ENCODE assay signal across 10 mouse cellular contexts in genomic region chr11:102220451-102220850, GRCm38 (mm10). TPM values are rescaled to one million over a fixed set of nuclear protein-coding genes. Genes with fewer than 3 reads are reported as not detected.
A peak's percentile ranks its signal among the peaks of the same experiment; 100 is the strongest.
DNase-seq lines count a peak whose midpoint lies in the region; ATAC-seq and TF ChIP-seq lines count a peak whose summit lies in the region.
"Had no signal": no experiment of that assay in that cellular context is flagged by ENCODE, and none has a peak within 500 bp of the region (broad histone marks: within the 10 kb centered on the region; RNA-seq: fewer than 3 reads in every experiment).

No protein-coding gene starts in this region.

- H3K27me3 ChIP-seq in MEL (ENCODE audit: control insufficient read depth in 1 of 2, insufficient read depth in 2 of 2, low read length in 2 of 2) = no peaks in the 10 kb centered on the region
- H3K27me3 ChIP-seq in heart, embryonic 16.5 days (ENCODE audit: control insufficient read depth, insufficient read depth, low read length) = no peaks in the 10 kb centered on the region
- H3K27me3 ChIP-seq: hindbrain, embryonic 15.5 days; midbrain, embryonic 12.5 days had no signal

- TF ChIP-seq EP300 in MEL (IDR thresholded peaks at IDR 0.05; ENCODE audit: low read depth in 1 of 2, low read length in 2 of 2) = no peak

- H3K4me1 ChIP-seq in MEL (ENCODE audit: control insufficient read depth in 1 of 2, insufficient read depth in 2 of 2, low read length in 2 of 2) = peaks cover 20 to 56% of the 10 kb centered on the region in 2 experiments
- peaks cover 80% of the 10 kb centered on the region for H3K4me1 ChIP-seq in heart, embryonic 16.5 days (ENCODE audit: control insufficient read depth, insufficient read depth, low read length)

- ATAC-seq in cerebellum, adult (ENCODE audit: insufficient number of reproducible peaks, low FRiP score, low TSS enrichment) = no peak
- ATAC-seq in heart, embryonic 16.5 days (replicated peaks; ENCODE audit: extremely low read depth, insufficient read depth, low FRiP score) = no peak
- no peak for ATAC-seq in granulocyte monocyte progenitor cell, adult 5-6 weeks (replicated peaks; ENCODE audit: poor library complexity, severe bottlenecking)

- no peak for TF ChIP-seq RAD21 in MEL (IDR thresholded peaks at IDR 0.05; ENCODE audit: low read depth, low read length)

- H3K36me3 ChIP-seq in MEL (ENCODE audit: control insufficient read depth in 1 of 2, insufficient read depth in 2 of 2, low read length in 2 of 2) = peaks cover 0 to 34% of the 10 kb centered on the region in 2 experiments; a peak in 2 of 4 replicates
- H3K36me3 ChIP-seq in heart, embryonic 16.5 days (ENCODE audit: control insufficient read depth, insufficient read depth) = no peaks in the 10 kb centered on the region; the same call in 1 of the 2 replicates
- H3K36me3 ChIP-seq: hindbrain, embryonic 15.5 days had no signal

- no peak for TF ChIP-seq CTCF in layer of hippocampus, adult 2 months (conservative IDR thresholded peaks at IDR 0.05)
- no peak for TF ChIP-seq CTCF in MEL (IDR thresholded peaks at IDR 0.05 in 2 of 3, conservative IDR thresholded peaks at IDR 0.05 in 1 of 3; ENCODE audit: control insufficient read depth in 1 of 3, insufficient read depth in 1 of 3, low read depth in 2 of 3, low read length in 3 of 3, poor library complexity in 1 of 3, severe bottlenecking in 1 of 3)

- TF ChIP-seq POLR2A in MEL (IDR thresholded peaks at IDR 0.05; ENCODE audit: control insufficient read depth in 1 of 2, insufficient read depth in 1 of 2, low read depth in 1 of 2, low read length in 2 of 2, poor library complexity in 1 of 2) = no peak

- no peaks in the 10 kb centered on the region for H3K9me3 ChIP-seq in MEL (replicated peaks; ENCODE audit: insufficient read depth, low read length)
- H3K9me3 ChIP-seq in heart, embryonic 16.5 days (replicated peaks; ENCODE audit: control insufficient read depth, low read length) = no peaks in the 10 kb centered on the region
- H3K9me3 ChIP-seq: hindbrain, embryonic 15.5 days; midbrain, embryonic 12.5 days had no signal

- peak; percentile 38 to 50 for DNase-seq in cerebellum, postnatal 25 days
- no peak for DNase-seq in layer of hippocampus, adult 2 months (ENCODE audit: low spot score in 2 of 2)
- DNase-seq in layer of hippocampus, postnatal 10 days (ENCODE audit: low spot score in 2 of 2) = no peak
- no peak for DNase-seq in MEL (ENCODE audit: low read depth, low spot score)
- no peak for DNase-seq in thymus, adult 18-20 months

- H3K9ac ChIP-seq in MEL (ENCODE audit: control insufficient read depth, low read depth, low read length, poor library complexity, severe bottlenecking) = peak overlapping the region; percentile 25
- 0 out of 2 replicates have a peak overlapping the region, but pooled peaks have one; percentile 1 for H3K9ac ChIP-seq in heart, embryonic 16.5 days (ENCODE audit: low read length)
- H3K9ac ChIP-seq: hindbrain, embryonic 15.5 days; midbrain, embryonic 12.5 days had no signal

- WGBS in heart, embryonic 16.5 days = 36% methylated on average over 6 of the region's 6 CpGs

- no peak overlapping the region for H3K4me3 ChIP-seq in layer of hippocampus, adult 2 months
- peak overlapping the region; percentile 18 to 25; a peak in 2 of 4 replicates for H3K4me3 ChIP-seq in MEL (ENCODE audit: control insufficient read depth in 1 of 2, insufficient read depth in 1 of 2, low read depth in 2 of 2, low read length in 2 of 2)
- no peak overlapping the region for H3K4me3 ChIP-seq in heart, embryonic 16.5 days (ENCODE audit: low read length)
- H3K4me3 ChIP-seq: hindbrain, embryonic 15.5 days; midbrain, embryonic 12.5 days had no signal

- H3K4me2 ChIP-seq in heart, embryonic 16.5 days (ENCODE audit: low read depth, low read length) = peak overlapping the region; percentile 30; the same call in 1 of the 2 replicates
- H3K4me2 ChIP-seq: hindbrain, embryonic 15.5 days; midbrain, embryonic 12.5 days had no signal

- H3K79me2 ChIP-seq in MEL (ENCODE audit: control insufficient read depth, insufficient read depth, low read length, poor library complexity) = no peaks in the 10 kb centered on the region

- H3K27ac ChIP-seq in layer of hippocampus, adult 2 months = peak overlapping the region; percentile 95; the same call in 1 of the 2 replicates
- peak overlapping the region; percentile 11; the same call in 1 of the 2 replicates for H3K27ac ChIP-seq in MEL (ENCODE audit: control insufficient read depth, low read depth, low read length)
- H3K27ac ChIP-seq in heart, embryonic 16.5 days (ENCODE audit: low read length) = peak overlapping the region; percentile 99
- H3K27ac ChIP-seq: hindbrain, embryonic 15.5 days; midbrain, embryonic 12.5 days had no signal

TF ChIP-seq in MEL, 35 proteins besides CTCF, POLR2A, EP300 and RAD21:
- no peak for TF ChIP-seq CHD2 (IDR thresholded peaks at IDR 0.05; ENCODE audit: low read length)
- 0 out of 2 replicates have a peak, but pooled peaks have one; percentile 9 for TF ChIP-seq MXI1 (IDR thresholded peaks at IDR 0.05; ENCODE audit: low read depth, low read length)
- no peak for TF ChIP-seq NRF1 (IDR thresholded peaks at IDR 0.05; ENCODE audit: insufficient read depth, low read depth, low read length, poor library complexity, severe bottlenecking)
- TF ChIP-seq MAZ (IDR thresholded peaks at IDR 0.05; ENCODE audit: low read depth, low read length) = 0 out of 2 replicates have a peak, but pooled peaks have one; percentile 12
- no peak for TF ChIP-seq ZC3H11A (IDR thresholded peaks at IDR 0.05; ENCODE audit: low read depth, low read length)
- no peak for TF ChIP-seq ZKSCAN1 (IDR thresholded peaks at IDR 0.05; ENCODE audit: low read depth, low read length)
- no peak for TF ChIP-seq TBP (IDR thresholded peaks at IDR 0.05; ENCODE audit: low read depth, low read length)

RNA-seq across cellular contexts. Expression of gene Hdac5, which starts 9.5 kb away (rescaled TPM):
- 100 to 1,000 TPM; 233 to 243 TPM for total RNA-seq in layer of hippocampus, adult 2 months (2021)
- 100 to 1,000 TPM; 164 to 207 TPM for total RNA-seq in layer of hippocampus, postnatal 10 days (2021)
- 9.1 and 10.4 TPM in 2 replicates for total RNA-seq in MEL (2012; rRNA removed)
- 10 to 100 TPM in 1 of 2 experiments, not detected in 1; 29.3 TPM for polyA plus RNA-seq in MEL (2012; ENCODE audit: insufficient read depth in 1 of 2, insufficient read length in 2 of 2, low read depth in 1 of 2, low replicate concordance in 2 of 2, missing spikeins in 1 of 2)
- polyA plus RNA-seq in heart, embryonic 16.5 days (2015; fragmentation: Nextera tagmentation; extraction: Ambion mirVana) = 86.7 and 96.4 TPM in 2 replicates
- 28.5 and 33.5 TPM in 2 replicates for total RNA-seq in granulocyte monocyte progenitor cell, adult 5-6 weeks (2014; fragmentation: Nextera tagmentation)
- 15.8 and 26.3 TPM in 2 replicates for total RNA-seq in granulocyte monocyte progenitor cell, adult 5-6 weeks (2017)

RNA-seq across cellular contexts. Expression of gene BC030867, which starts 28.2 kb away (rescaled TPM):
- total RNA-seq in layer of hippocampus, adult 2 months (2021) = 1 to 10 TPM; 1.0 to 1.1 TPM
- total RNA-seq in layer of hippocampus, postnatal 10 days (2021) = 1 to 10 TPM in 1 of 2 experiments, under 1 TPM in 1; 0.94 to 1.0 TPM
- total RNA-seq in MEL (2012; rRNA removed) = 19.5 and 20.0 TPM in 2 replicates
- polyA plus RNA-seq in MEL (2012; ENCODE audit: insufficient read depth in 1 of 2, insufficient read length in 2 of 2, low read depth in 1 of 2, low replicate concordance in 2 of 2, missing spikeins in 1 of 2) = 10 to 100 TPM; 36.2 to 51.7 TPM
- polyA plus RNA-seq in heart, embryonic 16.5 days (2015; fragmentation: Nextera tagmentation; extraction: Ambion mirVana) = 11.8 and 12.3 TPM in 2 replicates
- total RNA-seq in granulocyte monocyte progenitor cell, adult 5-6 weeks (2014; fragmentation: Nextera tagmentation) = 26.7 and 28.6 TPM in 2 replicates
- total RNA-seq in granulocyte monocyte progenitor cell, adult 5-6 weeks (2017) = 5.6 and 8.6 TPM in 2 replicates

RNA-seq across cellular contexts. Expression of gene G6pc3, which starts 31.0 kb away (rescaled TPM):
- total RNA-seq in layer of hippocampus, adult 2 months (2021) = 10 to 100 TPM; 58.2 to 59.7 TPM
- total RNA-seq in layer of hippocampus, postnatal 10 days (2021) = 10 to 100 TPM; 44.4 to 45.4 TPM
- total RNA-seq in MEL (2012; rRNA removed) = 46.4 and 48.9 TPM in 2 replicates
- 100 to 1,000 TPM in 1 of 2 experiments, not detected in 1; 104 TPM for polyA plus RNA-seq in MEL (2012; ENCODE audit: insufficient read depth in 1 of 2, insufficient read length in 2 of 2, low read depth in 1 of 2, low replicate concordance in 2 of 2, missing spikeins in 1 of 2)
- polyA plus RNA-seq in heart, embryonic 16.5 days (2015; fragmentation: Nextera tagmentation; extraction: Ambion mirVana) = 24.4 and 25.0 TPM in 2 replicates
- total RNA-seq in granulocyte monocyte progenitor cell, adult 5-6 weeks (2014; fragmentation: Nextera tagmentation) = 144 TPM in 2 replicates
- 61.1 and 61.6 TPM in 2 replicates for total RNA-seq in granulocyte monocyte progenitor cell, adult 5-6 weeks (2017)

RNA-seq across cellular contexts. Expression of gene Lsm12, which starts 35.4 kb away (rescaled TPM):
- total RNA-seq in layer of hippocampus, adult 2 months (2021) = 10 to 100 TPM; 56.6 to 56.9 TPM
- 10 to 100 TPM; 73.8 to 77.8 TPM for total RNA-seq in layer of hippocampus, postnatal 10 days (2021)
- total RNA-seq in MEL (2012; rRNA removed) = 74.2 and 75.0 TPM in 2 replicates
- polyA plus RNA-seq in MEL (2012; ENCODE audit: insufficient read depth in 1 of 2, insufficient read length in 2 of 2, low read depth in 1 of 2, low replicate concordance in 2 of 2, missing spikeins in 1 of 2) = 100 to 1,000 TPM; 128 to 150 TPM
- 60.5 and 77.2 TPM in 2 replicates for polyA plus RNA-seq in heart, embryonic 16.5 days (2015; fragmentation: Nextera tagmentation; extraction: Ambion mirVana)
- total RNA-seq in granulocyte monocyte progenitor cell, adult 5-6 weeks (2014; fragmentation: Nextera tagmentation) = 109 and 123 TPM in 2 replicates
- 67.6 and 77.7 TPM in 2 replicates for total RNA-seq in granulocyte monocyte progenitor cell, adult 5-6 weeks (2017)

RNA-seq across cellular contexts. Expression of gene Asb16, which starts 48.1 kb away (rescaled TPM):
- 1 to 10 TPM; 2.0 TPM for total RNA-seq in layer of hippocampus, adult 2 months (2021)
- total RNA-seq in layer of hippocampus, postnatal 10 days (2021) = under 1 TPM; 0.64 to 0.76 TPM
- 3.9 and 4.4 TPM in 2 replicates for total RNA-seq in MEL (2012; rRNA removed)
- polyA plus RNA-seq in MEL (2012; ENCODE audit: insufficient read depth in 1 of 2, insufficient read length in 2 of 2, low read depth in 1 of 2, low replicate concordance in 2 of 2, missing spikeins in 1 of 2) = 1 to 10 TPM in 1 of 2 experiments, not detected in 1; 8.5 TPM
- 0.08 and 0.09 TPM in 2 replicates for polyA plus RNA-seq in heart, embryonic 16.5 days (2015; fragmentation: Nextera tagmentation; extraction: Ambion mirVana)
- total RNA-seq in granulocyte monocyte progenitor cell, adult 5-6 weeks (2014; fragmentation: Nextera tagmentation) = 1.1 and 3.4 TPM in 2 replicates
- total RNA-seq in granulocyte monocyte progenitor cell, adult 5-6 weeks (2017) = 0.17 and 0.31 TPM in 2 replicates
- polyA plus RNA-seq: midbrain, embryonic 12.5 days had no signal

Comparison
In these comparisons a context has a peak if more than half of its experiments do, and no peak if none do; other contexts are left out.
1. DNase-seq: peak in cerebellum, postnatal 25 days (2 of 2); none in layer of hippocampus, adult 2 months (0 of 2), layer of hippocampus, postnatal 10 days (0 of 2), MEL (single experiment) and thymus, adult 18-20 months (0 of 2).
2. H3K27ac ChIP-seq: peak in every context shown above with its lines; median percentile 99 in heart, embryonic 16.5 days; 95 in layer of hippocampus, adult 2 months; 11 in MEL.
3. H3K4me3 ChIP-seq: peak in MEL (2 of 2); none in layer of hippocampus, adult 2 months (single experiment) and heart, embryonic 16.5 days (single experiment).
4. RNA of gene Hdac5, which starts 9.5 kb away (total RNA-seq): 233 to 243 TPM in layer of hippocampus, adult 2 months and 164 to 207 TPM in layer of hippocampus, postnatal 10 days; 15.8 to 33.5 TPM in granulocyte monocyte progenitor cell, adult 5-6 weeks and 9.1 to 10.4 TPM in MEL; every median in the first group is over 4 times any median in the second.